Mouse (Mus musculus) colon, adult 2 months (tissue): ENCODE measurements around the gene Sowahb. TPM values are rescaled to one million over a fixed set of nuclear protein-coding genes. Genes with fewer than 3 reads are reported as not detected.

ENCODE experiments used
- polyA plus RNA-seq: library from polyadenylated mRNA; depleted of rRNA; stranded (reverse); fragments of >200 nt; gene quantifications from 2 replicates; pipeline ENCODE4 v1.2.3, GENCODE M21; 2012; rRNA removed

The Sowahb gene
- polyA plus RNA-seq, result 17.0 and 21.0 TPM in 2 replicates

DNA sequence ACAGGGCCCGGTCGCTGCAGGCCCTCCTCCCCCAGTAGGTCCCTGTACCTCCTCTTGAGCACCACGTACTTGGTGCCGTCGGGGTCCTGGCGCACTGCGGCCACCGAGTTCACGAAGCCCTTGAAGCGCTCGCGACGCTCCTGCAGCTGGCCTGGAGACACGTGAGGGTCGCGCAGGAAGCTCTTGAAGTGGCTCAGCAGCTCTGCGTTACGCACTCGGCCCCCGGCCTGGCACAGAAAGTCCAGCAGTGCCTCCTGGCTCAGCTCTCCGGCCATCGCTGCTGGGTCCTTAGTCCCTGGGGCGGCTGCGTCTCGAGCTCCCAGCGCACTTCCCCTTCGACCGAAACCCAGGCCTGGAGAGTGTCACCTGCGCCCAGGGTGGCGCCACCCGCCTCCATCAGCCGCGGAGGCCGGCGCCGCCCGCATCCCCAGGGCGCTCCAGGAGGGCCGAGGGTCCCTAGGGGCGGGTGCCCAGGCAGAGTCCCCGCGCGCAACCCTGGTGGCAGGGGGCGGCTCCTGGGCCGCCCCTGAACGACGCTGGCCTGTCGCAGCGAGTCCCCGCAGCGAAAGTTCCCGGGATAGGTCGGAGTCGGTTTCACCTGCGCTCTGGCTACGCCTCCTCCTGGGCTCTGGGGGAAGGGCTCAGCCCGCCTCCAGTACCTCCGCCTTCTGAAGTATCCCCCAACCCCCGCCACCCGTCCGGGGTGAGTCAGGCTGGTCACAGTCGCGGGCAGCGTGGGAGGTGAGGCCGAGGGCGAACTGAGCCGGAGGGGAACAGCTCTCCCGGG is at the start of gene Sowahb:
Sowahb (minus strand) TSS at position 439 of the 787 bp plus-strand sequence.

DNA sequence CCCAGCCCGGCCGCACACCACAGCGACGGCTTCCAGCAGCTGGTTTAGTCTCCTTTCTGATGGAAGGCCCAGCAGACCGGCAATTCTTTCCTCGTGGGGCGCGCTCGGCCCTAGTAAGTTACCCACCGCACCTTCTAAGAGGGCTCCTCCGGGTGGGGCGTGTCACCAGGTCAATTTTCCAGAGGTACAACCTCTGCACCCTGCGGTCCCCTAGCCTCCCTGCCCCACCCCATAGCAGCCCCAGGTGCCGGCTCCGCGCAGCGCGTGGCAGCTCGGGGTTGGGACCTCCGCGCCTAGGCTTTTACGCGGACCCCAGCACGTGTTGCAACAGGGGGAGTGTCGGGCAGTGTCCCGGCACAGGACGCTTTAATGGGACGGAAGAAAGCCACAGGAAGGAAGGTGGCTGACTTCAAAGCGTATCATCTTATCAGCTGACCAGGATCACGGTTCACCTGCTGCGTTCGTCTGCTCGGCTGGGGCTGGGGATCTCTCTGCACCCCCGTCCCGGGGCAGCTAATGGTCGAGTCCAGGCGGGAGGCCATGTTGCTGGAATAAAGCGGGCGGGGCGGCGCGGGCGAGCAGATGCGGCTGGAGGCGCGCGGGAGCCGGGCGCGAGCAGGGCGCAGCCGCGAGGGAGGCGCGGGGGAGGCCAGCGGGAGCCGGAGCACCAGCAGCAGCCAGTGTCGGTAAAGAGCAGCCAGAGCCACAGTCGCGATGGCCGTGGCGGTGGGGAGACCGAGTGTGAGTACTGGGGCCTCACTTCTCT is 48.2 kb upstream of the Sowahb start, which contains the start of gene Sept11:
Sept11 (plus strand) TSS at position 581 of the 766 bp plus-strand sequence.

Other genes with a start within 250 kb of the Sowahb start
- gene Sept11, start 48.4 kb upstream of the Sowahb start, polyA plus RNA-seq, result 13.8 and 16.6 TPM in 2 replicates
- gene Ccni, start 161.5 kb upstream of the Sowahb start, polyA plus RNA-seq, result 138 and 209 TPM in 2 replicates
- gene 2010109A12Rik, start 161.5 kb upstream of the Sowahb start, polyA plus RNA-seq, result 0.13 TPM in 1 of 2 replicates, not detected in the other
- gene Ccng2, start 222.2 kb upstream of the Sowahb start, polyA plus RNA-seq, result 98.3 and 140 TPM in 2 replicates